Mouse (Mus musculus) left cerebral cortex, postnatal 10 days (tissue): Measurements from ENCODE around the gene Adh6a. TPM values are rescaled to one million over a fixed set of nuclear protein-coding genes. Genes with fewer than 3 reads are reported as not detected.
"Not testable (repeated sequence)": the region's sequence is repeated elsewhere in the genome, so short reads cannot be mapped to it uniquely, and the experiment has no call there.

ENCODE experiments used
- DNase-seq, 2 experiments: peaks; one replicate each; pipeline ENCODE4 v3.0.0; 2021 to 2022; ENCODE audit warnings: low spot score in 2 of 2, mixed read lengths in 1 of 2; ENCODE audit errors: extremely low spot score in 1 of 2
- intact Hi-C: fragments of 180-260 bp; cut with DNase I; formaldehyde crosslinking; loops from one replicate; pipeline ENCODE4 v1.15.1; 2025
- total RNA-seq, 2 experiments: library from RNA; stranded (reverse); gene quantifications; 2 replicates each; pipeline ENCODE4 v1.2.3; 2021

Gene Adh6a
- total RNA-seq, 2 experiments from 2014 or later = not detected

- intact Hi-C loops = no loop called here
- DNase-seq = no peak
These were observed 2.1 kb upstream of the Adh6a start for GRCm38 (mm10) chr3:138311015-138311414.

DNA sequence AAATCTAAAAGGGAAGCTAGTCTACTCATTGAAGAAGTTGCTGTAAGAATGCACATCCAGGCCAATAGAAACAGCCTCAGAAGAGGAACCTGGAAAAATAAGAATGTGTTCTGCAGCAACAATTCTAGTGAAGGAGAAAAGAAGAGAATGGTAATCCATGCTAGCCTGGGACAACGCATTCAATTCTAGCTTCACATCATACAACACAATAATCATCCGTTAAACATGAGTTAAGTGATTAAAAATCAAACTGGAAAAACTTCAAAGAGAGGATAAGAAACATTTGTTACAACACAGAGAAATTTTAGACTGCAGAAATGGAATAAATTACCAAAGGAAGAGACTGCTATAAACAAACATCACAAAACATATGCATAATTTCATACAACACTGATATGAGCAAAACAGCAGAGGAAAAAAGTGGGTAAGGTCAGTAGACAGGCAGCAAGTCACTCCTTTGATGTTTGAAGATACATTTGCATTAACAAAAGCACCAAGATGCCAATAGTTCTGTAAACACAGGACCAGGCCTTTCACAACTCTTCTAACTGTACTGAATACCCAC lies 3.9 kb downstream of the Adh6a start:
- intact Hi-C loops = no loop called here
- DNase-seq = no peak

DNA sequence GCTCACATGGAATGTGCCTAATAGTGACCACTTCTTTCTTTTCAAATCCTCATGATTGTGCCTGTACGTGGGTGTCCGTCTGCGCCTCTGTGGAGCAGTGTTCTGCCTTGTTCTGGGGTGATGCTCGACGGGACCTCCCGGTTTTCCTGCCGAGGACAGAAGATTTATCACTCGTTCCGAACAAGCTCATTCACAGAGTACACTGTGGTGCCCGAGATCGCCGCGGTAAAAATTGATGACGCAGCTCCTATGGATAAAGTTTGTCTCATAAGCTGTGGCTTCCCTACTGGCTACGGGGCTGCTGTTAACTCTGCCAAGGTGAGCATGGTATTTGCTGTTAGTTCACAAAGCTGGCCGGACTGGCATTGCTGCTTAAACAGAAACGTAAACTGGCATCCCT lies 11.9 kb downstream of the Adh6a start:
- no peak for DNase-seq
- intact Hi-C loops = no loop called here

DNA sequence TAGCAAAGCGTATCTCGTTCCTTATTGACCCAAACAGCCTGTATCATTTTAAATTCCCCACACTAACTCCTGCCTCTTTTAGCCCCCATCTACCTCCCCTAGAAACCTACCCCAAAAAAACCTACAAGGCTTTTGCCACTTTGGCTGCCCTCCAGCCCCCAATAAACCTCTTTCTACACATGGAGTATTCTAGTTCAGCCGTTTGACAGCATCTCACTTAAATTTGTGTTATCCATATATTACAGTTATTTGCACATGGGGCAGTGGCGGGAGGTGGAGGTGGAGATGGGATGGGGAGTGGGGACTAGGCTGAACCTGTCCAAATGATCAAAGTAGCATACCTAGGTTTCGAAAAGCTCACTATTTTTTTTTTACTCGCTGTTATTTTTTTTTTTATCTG lies 12.4 kb downstream of the Adh6a start:
- intact Hi-C loops = no loop called here
- DNase-seq = no peak

GRCm38 (mm10) chr3:138333910-138334309 lies 20.8 kb downstream of the Adh6a start:
- intact Hi-C loops = no loop called here
- no peak for DNase-seq

GRCm38 (mm10) chr3:138334320-138334719 lies 21.2 kb downstream of the Adh6a start:
- intact Hi-C loops = no loop called here
- no peak for DNase-seq

DNA sequence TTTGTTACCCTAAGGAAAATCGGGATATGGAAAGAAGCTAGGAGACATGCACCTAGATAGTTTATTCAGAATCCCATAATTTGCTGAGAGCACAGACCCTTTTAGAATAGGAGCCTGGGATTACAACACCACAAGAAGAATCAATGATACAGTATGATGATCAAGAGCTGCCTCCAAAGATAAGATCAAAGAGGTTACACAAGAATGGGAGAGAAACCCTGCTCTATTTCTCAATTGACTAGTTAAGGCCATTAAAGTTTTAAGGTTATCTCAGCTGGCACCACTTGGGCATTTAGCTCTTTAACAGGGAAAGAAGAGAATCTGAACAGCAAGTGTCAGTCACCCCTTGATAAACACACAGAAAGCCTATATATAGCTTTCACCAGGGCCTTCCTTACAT lies 22.5 kb downstream of the Adh6a start:
- intact Hi-C loops = no loop called here

DNA sequence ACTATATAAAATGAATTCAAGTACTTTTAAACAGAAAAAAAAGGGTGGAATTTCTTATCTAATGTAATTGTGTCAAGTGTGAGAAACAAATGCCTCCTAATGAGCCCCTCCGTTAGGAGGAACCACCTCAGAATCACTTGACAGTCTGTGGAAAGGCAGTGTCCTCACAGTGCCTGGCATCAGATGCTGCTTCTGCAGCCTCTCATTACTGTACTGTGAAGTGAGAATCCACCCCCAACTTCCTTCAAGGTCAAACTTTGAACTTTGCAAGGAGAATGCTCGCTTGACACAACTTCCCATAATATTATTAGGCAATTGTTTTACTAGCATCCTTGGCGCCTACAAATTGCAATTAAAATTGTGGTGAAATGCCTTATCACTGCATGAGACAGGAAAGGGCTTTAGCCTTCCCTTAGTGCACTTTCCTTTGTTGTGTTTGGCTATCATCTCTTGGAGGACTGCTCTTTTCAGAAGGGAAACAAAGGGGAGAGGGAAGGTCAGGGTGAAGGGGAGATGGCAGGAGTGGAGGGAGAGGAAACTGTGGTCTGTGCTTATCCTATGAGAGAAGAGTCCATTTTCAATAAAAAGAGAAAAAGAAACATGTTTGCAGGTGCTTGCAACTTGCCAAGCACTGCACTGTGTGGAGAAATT lies 23.1 kb downstream of the Adh6a start:
- intact Hi-C loops = no loop called here
- no peak for DNase-seq

More for the DNA sequence above, 22.5 kb downstream of the Adh6a start:
- DNase-seq = no peak

DNA sequence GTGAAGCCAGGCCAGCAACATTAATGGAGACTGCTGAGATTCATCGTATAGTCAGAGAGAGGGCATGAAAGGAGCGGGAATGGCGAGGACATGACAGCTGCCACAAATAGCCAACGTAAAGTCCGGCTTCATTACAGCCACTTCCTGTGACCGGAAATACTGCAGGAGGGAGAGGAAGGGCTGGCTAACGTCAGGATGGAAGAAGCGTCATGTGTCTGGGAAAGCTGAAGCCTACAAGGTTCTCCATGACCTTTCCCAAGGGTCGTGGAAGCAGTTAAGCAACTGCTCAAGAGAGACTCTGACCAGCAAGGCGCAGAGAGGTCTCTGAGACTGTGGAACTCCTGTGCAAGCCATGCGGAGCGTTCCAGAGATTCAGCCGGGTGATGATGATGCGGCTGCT lies 28.4 kb downstream of the Adh6a start, which contains the start of gene Adh6b:
Adh6b (plus strand) TSS at position 305 of the 400 bp plus-strand sequence.
- intact Hi-C loops = no loop called here
- DNase-seq = no peak

- DNase-seq = no peak
- intact Hi-C loops = no loop called here
These were observed 34.0 kb downstream of the Adh6a start for GRCm38 (mm10) chr3:138347041-138347440.

GRCm38 (mm10) chr3:138352012-138352809 lies 39.1 kb downstream of the Adh6a start:
- DNase-seq = no peak
- intact Hi-C loops = no loop called here

GRCm38 (mm10) chr3:138358856-138359255 lies 45.8 kb downstream of the Adh6a start:
- no peak for DNase-seq
- intact Hi-C loops = no loop called here

GRCm38 (mm10) chr3:138360721-138361120 lies 47.6 kb downstream of the Adh6a start:
- no peak for DNase-seq
- intact Hi-C loops = no loop called here

- DNase-seq = no peak
- intact Hi-C loops = no loop called here
These were observed 49.8 kb downstream of the Adh6a start for GRCm38 (mm10) chr3:138362920-138363319.

- DNase-seq = no peak
- intact Hi-C loops = no loop called here
These were observed 53.1 kb downstream of the Adh6a start for GRCm38 (mm10) chr3:138366181-138366580.

DNA sequence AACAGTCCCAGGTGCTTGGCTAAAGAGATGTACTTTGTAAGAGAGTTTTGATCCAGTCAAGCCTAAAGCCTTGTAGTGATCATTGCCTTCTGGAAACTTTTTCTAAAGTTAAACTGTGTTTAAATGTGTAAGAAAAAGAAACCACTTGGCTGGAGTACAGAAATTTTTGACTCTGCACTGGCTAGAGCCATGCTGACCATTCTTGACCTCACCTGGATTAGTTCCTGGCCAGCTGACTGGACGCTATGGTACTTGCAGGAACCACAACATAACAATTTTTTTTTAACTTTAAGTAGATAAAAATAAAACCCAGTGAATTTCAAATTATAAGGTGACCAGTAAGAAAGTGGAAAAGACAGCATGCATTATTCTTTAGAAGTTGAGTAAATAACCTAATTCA lies 56.5 kb downstream of the Adh6a start:
- no peak for DNase-seq
- intact Hi-C loops = no loop called here

- intact Hi-C loops, DNase-seq: not testable (repeated sequence)
These were observed 57.2 kb downstream of the Adh6a start for GRCm38 (mm10) chr3:138370289-138370688.

DNA sequence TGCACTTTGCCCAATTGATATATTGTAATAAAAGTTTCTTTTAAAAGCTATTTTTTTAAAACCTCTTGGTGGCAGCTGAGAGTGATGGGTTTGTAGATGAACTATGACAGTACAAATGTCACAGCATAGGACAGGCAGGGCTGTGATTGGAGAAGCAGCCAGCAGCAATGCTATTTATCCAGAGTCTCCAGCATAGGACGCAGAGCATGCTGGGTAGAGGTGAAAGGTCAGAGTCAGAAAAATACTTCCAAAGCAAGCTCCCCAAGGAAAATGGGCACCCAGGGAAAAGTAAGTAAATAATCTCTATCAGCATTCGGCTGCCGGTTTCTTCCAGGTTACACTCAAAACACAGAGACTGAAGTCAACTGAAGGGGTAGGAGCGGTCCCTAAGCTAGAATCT lies 60.8 kb downstream of the Adh6a start:
- intact Hi-C loops = no loop called here

DNA sequence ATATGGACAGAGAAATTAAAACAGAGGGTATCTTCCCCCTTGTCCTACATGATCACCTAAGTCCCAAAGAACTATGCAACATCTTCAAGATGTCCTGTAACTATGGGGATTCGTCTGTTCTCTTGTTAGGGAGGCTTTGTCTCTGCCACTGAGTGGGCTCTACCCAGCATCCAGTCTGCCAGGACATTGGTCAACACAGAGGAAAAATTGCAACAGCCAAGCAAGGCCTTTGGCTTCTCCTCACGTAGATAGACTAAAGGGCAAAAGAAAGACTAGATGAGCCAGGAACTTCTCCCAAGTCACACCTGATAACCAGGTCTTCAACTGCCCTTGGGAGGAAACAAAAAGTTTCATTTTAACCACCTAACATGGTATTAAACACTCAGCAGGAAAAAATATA lies 62.1 kb downstream of the Adh6a start:
- DNase-seq = no peak
- intact Hi-C loops = no loop called here

More for the DNA sequence above, 60.8 kb downstream of the Adh6a start:
- no peak for DNase-seq
